Mouse (Mus musculus) embryonic facial prominence, embryonic 10.5 days (tissue): Measurements from ENCODE around the gene Rara. TPM values are rescaled to one million over a fixed set of nuclear protein-coding genes. Genes with fewer than 3 reads are reported as not detected.
"Not testable (repeated sequence)": the region's sequence is repeated elsewhere in the genome, so short reads cannot be mapped to it uniquely, and the experiment has no call there.

Experiments used
- DNase-seq: peaks from one replicate; pipeline ENCODE4 v3.0.0-alpha.2; 2017; ENCODE audit warnings: low spot score
- H3K27ac ChIP-seq: fragments of 300-500 bp; sonication (generic); replicated peaks from 2 replicates; pipeline ENCODE4 v1.5.1; 2016; ENCODE audit warnings: mild to moderate bottlenecking
- H3K27me3 ChIP-seq: fragments of 300-500 bp; sonication (generic); replicated peaks from 2 replicates; pipeline ENCODE4 v1.6.1; 2016; ENCODE audit warnings: low read depth, mild to moderate bottlenecking; ENCODE audit not compliant: poor library complexity, severe bottlenecking
- H3K36me3 ChIP-seq: fragments of 300-500 bp; sonication (generic); replicated peaks from 2 replicates; pipeline ENCODE4 v1.6.1; 2016; ENCODE audit warnings: mild to moderate bottlenecking, moderate library complexity
- H3K4me1 ChIP-seq: fragments of 300-500 bp; sonication (generic); 2 replicates; pipeline ENCODE4 v1.6.1; 2016
- H3K4me3 ChIP-seq: fragments of 300-500 bp; sonication (generic); 2 replicates; pipeline ENCODE4 v1.5.1; 2016; ENCODE audit warnings: mild to moderate bottlenecking, moderate library complexity
- H3K9me3 ChIP-seq: fragments of 300-500 bp; sonication (generic); 2 replicates; pipeline ENCODE4 v1.6.1; 2016; ENCODE audit warnings: mild to moderate bottlenecking
- WGBS: fragments of 180-500 bp; shearing (Covaris S2); methylation state at CpG from one replicate; pipeline ENCODE4 v1.1.7; 2016; 5-methylcytosine and 5-hydroxymethylcytosine counted together
- polyA plus RNA-seq: library from polyadenylated mRNA; unstranded; fragments of >200 nt; fragmentation: Nextera tagmentation; extraction: Ambion mirVana; gene quantifications from 2 replicates; pipeline ENCODE4 v1.2.1, GENCODE M21; 2016

Rara gene
- polyA plus RNA-seq, 1 experiment from 2014 or later, result 35.6 TPM

DNA sequence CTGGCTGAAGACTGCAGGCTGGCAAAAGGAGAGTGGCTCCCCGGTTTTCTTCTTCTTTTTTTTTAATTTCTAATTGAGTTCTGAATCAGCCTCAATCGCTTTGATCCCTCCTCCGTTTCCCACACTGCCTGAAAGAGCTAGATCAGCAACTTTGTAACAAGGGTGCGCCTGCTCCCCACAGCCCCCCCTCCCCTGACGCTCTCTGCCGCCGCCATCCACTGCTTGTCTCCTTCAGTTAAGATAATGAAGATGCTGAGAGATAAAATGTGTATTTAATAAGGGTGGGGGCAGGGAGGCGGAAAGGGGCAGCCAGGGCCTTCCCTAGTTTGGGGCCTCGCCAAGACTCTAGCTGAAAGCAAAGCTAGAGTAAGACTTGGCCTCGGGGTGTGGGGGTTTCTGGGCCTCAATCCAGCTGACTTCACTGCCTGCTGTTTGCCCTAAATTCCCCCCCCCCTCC, 2.3 kb upstream of the Rara start:
- Histone ChIP-seq H3K4me1 (peaks cover 84% of the 10 kb centered on the region), H3K9me3 (no peaks in the 10 kb centered on the region), H3K27ac (peak overlapping the region; percentile 88), H3K36me3 (peaks cover 32% of the 10 kb centered on the region), H3K4me3 (peak overlapping the region; percentile 42), H3K27me3 (peaks cover 7% of the 10 kb centered on the region; the same call in 1 of the 2 replicates)
- DNase-seq, result peak; percentile 82
- 4% methylated on average over 10 of the region's 10 CpGs for WGBS

DNA sequence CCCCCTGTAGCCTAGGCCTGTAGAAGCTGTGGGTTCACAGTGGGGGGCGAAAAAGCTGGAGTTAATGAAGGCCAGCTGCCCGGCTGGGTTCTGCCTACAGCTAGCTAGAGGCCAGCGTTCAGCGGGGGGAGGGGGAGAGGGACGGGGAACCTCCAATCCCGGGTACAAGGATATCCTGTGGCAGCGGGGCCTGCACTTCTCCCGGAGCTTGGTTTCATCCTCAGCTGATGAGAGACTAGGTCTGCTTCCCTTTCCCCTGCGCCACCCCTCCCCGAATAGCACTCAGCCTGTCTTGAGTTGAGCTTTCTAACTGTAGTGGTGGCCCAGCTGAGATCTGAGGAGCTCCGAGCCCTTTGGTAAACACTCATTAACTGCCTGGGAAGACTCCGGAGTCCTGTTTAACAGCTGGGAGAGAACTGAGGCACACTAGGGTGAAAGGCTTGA, 1.7 kb upstream of the Rara start:
- H3K9me3 ChIP-seq, result no peaks in the 10 kb centered on the region
- H3K27ac ChIP-seq, result peak overlapping the region; percentile 88
- 1% methylated on average over 12 of the region's 12 CpGs for WGBS
- peak; percentile 95 for DNase-seq
- H3K4me3 ChIP-seq, result peak overlapping the region; percentile 42
- H3K36me3 ChIP-seq, result peaks cover 26% of the 10 kb centered on the region
- H3K27me3 ChIP-seq, result peaks cover 7% of the 10 kb centered on the region; the same call in 1 of the 2 replicates
- H3K4me1 ChIP-seq, result peaks cover 90% of the 10 kb centered on the region

DNA sequence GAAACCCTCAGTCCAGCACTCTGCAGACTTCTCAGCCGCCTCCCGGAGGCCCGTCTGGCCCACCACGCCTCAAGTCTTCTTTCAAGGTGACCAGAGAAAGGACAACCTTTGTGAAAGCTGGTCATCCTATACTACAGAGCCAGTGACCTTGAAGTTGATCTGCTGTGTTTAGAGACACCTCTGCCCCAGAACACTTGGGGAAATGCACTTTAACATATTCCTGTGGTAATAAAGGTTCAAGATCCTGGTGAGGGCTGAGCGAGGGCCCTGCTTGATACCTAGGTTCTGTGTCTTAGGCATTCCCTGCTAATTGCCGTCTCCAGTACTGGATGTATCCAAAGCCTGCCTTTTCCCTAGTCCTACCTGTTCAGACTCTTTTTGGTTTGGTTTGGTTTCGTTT, 1.1 kb upstream of the Rara start:
- Histone ChIP-seq H3K9me3 (no peaks in the 10 kb centered on the region), H3K27me3 (peaks cover 7% of the 10 kb centered on the region), H3K4me1 (peaks cover 97% of the 10 kb centered on the region), H3K36me3 (peaks cover 19% of the 10 kb centered on the region), H3K4me3 (peak overlapping the region; percentile 42), H3K27ac (peak overlapping the region; percentile 88)
- DNase-seq, result peak; percentile 23
- WGBS, result 42% methylated on average over 7 of the region's 7 CpGs

DNA sequence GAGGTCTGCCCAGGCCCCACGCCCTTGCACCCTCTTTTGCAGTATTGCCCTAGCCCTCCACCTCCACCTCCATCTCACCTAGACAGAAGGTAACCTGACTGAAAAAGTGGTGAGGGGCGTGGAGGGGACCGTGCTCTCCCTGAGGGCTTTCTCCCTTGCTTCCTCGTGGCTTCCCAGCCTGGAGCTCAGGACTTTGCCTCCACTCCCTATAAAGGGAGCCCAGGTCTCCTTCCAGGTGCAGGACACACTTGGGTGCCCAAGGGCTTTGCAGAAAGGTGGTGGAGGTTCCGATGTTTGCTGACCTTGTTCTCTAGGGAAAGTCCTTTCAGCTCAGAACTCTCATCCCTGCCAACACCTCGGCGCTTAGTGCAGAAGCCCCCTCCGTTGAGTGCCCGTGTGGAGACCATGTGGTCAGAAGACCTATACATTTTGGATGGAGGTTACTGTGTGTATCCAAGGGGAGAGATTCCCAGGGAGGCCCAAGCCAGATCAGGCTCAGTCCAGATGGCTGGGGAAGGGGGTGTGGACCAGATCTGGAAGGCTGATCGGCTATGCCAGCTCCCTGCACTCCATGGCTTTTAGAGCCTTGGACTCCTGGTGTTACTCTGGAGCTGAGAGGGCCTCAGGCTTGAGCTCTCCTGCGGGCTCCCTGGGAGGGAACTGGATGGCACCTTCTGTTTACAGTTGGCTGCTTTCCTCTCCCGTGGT, 722 bp downstream of the Rara start:
- peak overlapping the region; percentile 88 for H3K27ac ChIP-seq
- WGBS, result 6% methylated on average over 12 of the region's 12 CpGs
- H3K27me3 ChIP-seq, result peaks cover 7% of the 10 kb centered on the region
- H3K36me3 ChIP-seq, result peaks cover 6% of the 10 kb centered on the region; the same call in 1 of the 2 replicates
- peaks cover 100% of the 10 kb centered on the region for H3K4me1 ChIP-seq
- peak overlapping the region; percentile 70 for H3K4me3 ChIP-seq
- H3K9me3 ChIP-seq, result no peaks in the 10 kb centered on the region
- no peak for DNase-seq

DNA sequence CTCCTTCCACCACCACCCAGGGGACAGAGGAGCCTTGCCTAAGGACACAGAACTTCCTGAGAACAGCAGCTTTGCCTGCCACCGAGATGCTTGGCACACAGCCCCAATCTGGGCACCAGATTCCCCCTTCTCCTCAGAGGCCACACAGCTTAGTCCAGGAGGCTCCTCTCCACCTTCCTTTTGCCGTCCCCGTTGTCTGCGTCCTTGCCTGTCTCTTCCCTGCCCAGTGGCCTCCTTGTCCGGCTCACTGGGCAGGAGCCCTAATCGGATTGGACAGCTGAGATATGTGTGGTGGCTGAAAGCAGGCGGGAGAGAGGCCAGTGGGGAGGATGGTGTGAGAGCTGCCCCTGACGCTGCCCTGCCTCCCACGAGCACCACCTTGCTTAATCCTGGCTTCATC, 1.9 kb downstream of the Rara start:
- H3K9me3 ChIP-seq, result no peaks in the 10 kb centered on the region
- DNase-seq, result peak; percentile 50
- peak overlapping the region; percentile 70 for H3K4me3 ChIP-seq
- peaks cover 7% of the 10 kb centered on the region for H3K27me3 ChIP-seq
- H3K4me1 ChIP-seq, result peaks cover 100% of the 10 kb centered on the region
- no peaks in the 10 kb centered on the region for H3K36me3 ChIP-seq
- H3K27ac ChIP-seq, result peak overlapping the region; percentile 88
- 6% methylated on average over 9 of the region's 9 CpGs for WGBS

DNA sequence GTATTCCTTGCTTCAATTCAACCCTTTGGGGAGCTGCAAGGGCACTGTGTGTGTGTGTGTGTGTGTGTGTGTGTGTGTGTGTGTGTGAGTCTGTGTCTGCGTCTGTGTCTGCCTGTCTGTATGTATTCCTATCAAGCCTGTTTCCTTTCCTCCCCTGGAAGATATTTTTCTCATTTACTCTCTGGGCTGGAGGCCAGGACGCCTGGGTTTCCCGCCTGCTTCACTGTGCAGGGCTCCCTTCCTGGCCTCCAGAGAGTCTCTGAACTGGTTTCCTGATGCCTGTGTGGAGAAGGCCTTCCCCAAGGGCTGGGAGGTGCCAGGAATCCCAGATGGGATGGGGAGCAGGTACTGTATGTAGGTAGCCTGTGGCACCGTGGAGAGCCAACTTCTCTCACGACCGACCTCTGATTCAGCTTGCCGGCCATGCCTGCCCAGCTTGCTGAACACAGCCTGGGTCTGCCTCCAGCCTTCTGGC, 2.5 kb downstream of the Rara start:
- DNase-seq, result no peak

DNA sequence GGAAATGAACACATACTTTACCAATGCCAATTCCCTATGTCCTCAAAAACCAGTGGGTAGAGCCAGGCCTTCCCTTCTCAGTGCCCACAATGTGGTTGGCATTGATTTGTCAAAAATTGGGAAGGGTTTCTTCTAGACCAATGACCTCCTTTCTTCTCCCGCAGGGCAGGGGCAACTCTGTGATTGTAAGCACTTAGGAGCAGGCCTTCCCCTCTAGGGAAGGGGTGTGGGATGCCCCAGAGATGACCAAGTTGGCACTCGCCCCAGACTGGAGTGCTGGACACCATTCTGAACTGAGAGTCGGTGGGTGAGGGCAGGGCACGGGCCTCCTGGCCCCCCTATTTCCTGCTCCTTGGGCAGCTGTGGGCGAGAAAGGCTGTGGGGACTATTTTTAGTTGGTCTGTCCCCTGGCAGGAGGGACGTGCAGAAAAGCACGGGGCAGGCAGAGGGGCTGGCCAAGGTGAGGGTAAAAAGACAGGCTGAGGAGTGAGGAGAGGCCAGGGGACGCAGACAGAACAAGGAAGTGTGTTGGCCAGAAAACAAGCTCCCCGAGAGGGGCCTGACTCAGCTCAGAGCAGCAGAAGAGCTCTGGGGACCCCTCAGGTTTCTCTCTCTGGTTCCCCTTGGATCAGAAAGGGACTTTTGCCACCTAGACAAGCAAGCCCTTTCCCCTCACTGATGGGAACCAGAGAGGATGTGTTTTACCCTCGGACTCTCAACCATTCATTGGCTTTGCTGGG, 3.3 kb downstream of the Rara start:
- Histone ChIP-seq H3K4me1 (peaks cover 99% of the 10 kb centered on the region), H3K36me3 (peaks cover 7% of the 10 kb centered on the region), H3K27ac (peak overlapping the region; percentile 82), H3K4me3 (peak overlapping the region; percentile 70; the same call in 1 of the 2 replicates), H3K27me3 (peaks cover 15% of the 10 kb centered on the region), H3K9me3 (no peaks in the 10 kb centered on the region)
- no peak for DNase-seq
- WGBS, result 36% methylated on average over 10 of the region's 10 CpGs

More for the DNA sequence above, 2.5 kb downstream of the Rara start:
- Histone ChIP-seq H3K4me1 (peaks cover 99% of the 10 kb centered on the region), H3K27ac (peak overlapping the region; percentile 88), H3K27me3 (peaks cover 7% of the 10 kb centered on the region), H3K4me3 (peak overlapping the region; percentile 70), H3K9me3 (no peaks in the 10 kb centered on the region), H3K36me3 (peaks cover 5% of the 10 kb centered on the region)
- 56% methylated on average over 7 of the region's 7 CpGs for WGBS

DNA sequence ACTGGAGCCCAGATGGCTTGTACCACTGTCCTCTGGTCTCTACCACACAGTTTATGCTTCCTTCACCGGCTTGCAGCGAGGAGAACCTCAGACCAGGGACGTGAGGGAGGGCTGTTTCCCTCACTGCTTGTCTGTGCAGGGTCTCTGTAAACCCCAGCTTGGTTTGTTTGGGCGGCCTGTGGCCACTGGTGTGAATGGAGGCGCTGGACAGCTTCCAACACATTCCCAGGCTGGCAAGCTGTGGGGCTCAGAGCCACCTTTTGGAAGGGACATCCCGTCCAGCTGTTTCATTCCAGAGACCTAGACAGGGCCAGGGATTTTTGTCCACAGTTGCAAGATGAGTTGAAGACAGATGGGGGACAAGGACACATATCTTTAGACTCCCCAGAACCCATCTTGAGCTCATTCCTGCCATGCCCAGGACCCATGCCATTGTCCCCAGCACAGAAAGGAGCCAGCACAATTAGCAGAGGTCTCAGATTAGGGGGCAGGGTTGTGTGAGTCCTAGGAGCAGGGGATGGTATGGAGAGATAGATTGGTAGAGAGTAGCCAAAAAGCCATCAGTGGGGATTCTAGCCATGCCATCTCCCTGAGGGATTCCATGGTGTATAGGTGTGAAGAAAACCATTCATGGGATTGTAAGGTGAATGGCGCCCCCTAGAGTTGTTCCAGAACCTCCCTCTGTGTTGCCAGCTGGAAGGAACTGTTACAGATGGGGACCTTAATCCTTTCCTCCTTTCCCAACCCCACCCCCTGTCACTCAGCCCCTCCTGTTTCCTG, 4.1 kb downstream of the Rara start:
- Histone ChIP-seq H3K4me3 (peak overlapping the region; percentile 41), H3K27ac (peak overlapping the region; percentile 82), H3K4me1 (peaks cover 99% of the 10 kb centered on the region), H3K9me3 (no peaks in the 10 kb centered on the region), H3K36me3 (peaks cover 7% of the 10 kb centered on the region), H3K27me3 (peaks cover 15% of the 10 kb centered on the region)
- DNase-seq, result no peak
- WGBS, result 33% methylated on average over 7 of the region's 7 CpGs

DNA sequence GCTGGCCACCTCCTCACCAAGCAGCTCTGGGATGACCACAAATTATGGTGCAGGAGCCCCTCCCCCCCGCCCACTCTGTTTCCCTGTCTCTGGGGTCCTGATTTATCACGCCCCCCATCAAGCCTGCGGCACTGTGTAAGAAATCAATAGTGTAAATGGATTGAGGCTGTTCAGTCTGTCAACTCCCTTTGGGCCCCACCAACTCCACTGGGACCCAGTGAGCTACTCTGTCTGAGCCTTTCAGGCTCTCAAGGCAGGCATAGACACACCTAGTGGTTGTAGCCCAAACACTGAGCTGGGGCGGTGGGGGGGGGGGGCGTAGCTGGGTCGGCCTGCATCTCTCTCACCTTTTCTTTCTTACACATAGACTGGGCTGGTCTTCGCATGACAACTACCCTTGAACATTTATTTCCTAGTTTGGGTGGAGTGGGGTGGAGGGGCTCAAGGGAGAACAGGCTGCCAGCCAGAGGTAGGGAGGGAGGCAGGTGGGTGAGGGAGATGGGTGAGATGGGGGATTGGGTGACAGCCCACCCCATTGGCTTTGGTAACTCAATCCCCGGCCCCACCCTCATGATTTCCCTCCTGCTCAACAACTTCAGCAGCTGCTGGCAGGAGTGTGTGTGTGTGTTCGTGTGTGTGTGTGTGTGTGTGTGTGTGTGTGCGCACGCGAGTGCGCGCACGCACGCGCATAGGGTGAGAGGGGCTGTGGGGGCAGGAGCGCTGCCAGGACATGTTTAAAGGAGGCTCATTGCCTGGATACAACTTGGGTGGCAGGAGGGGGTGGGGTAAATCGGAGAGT, 4.9 kb downstream of the Rara start:
- peak; percentile 75 for DNase-seq
- peaks cover 99% of the 10 kb centered on the region for H3K4me1 ChIP-seq

DNA sequence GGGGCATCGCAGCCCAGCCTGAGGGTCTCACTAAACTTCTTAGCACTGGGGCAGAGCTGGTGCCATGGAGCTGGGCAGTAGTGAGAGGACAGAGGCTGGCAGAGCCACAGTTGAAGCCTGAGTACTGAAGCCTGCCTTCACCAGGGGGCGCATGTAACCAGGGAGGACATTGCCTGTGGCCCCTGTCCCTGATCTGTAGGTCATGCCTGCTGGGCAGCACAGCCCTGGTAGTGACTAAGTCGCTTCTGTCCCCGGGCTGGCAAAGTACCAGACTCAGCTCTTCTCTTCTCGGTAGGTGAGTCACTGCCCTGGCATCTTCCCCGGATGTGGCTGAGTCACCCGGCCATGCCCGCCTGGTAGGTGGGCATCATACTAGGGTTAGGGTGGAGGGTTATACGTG, 5.5 kb downstream of the Rara start:
- DNase-seq, result no peak
- H3K36me3 ChIP-seq, result peaks cover 7% of the 10 kb centered on the region
- peak overlapping the region; percentile 82 for H3K27ac ChIP-seq
- no peaks in the 10 kb centered on the region for H3K9me3 ChIP-seq
- H3K4me1 ChIP-seq, result peaks cover 99% of the 10 kb centered on the region
- H3K4me3 ChIP-seq, result peak overlapping the region; percentile 41
- WGBS, result 53% methylated on average over 9 of the region's 9 CpGs
- H3K27me3 ChIP-seq, result peaks cover 15% of the 10 kb centered on the region

More for the DNA sequence above, 4.9 kb downstream of the Rara start:
- no peaks in the 10 kb centered on the region for H3K9me3 ChIP-seq
- H3K36me3 ChIP-seq, result peaks cover 7% of the 10 kb centered on the region
- WGBS, result 32% methylated on average over 19 of the region's 19 CpGs
- H3K27me3 ChIP-seq, result peaks cover 15% of the 10 kb centered on the region
- peak overlapping the region; percentile 41 for H3K4me3 ChIP-seq
- H3K27ac ChIP-seq, result peak overlapping the region; percentile 82

DNA sequence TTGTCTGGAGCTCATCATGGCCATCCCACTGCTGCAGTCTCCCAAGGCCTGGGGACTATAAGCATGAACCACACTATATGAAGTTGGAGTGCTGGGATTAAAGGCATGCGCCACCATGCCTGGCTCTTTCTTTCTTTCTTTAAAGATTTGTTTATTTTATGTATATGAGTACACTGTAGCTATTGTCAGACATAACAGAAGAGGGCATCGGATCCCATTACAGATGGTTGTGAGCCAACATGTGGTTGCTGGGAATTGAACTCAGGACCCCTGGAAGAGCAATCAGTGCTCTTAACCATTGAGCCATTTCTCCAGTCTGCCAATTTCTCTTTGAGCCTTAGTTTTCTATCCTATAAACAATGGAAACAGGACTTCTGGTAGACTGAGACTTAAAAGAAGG, 6.2 kb downstream of the Rara start:
- H3K9me3 ChIP-seq, H3K27me3 ChIP-seq, H3K4me3 ChIP-seq, DNase-seq, H3K36me3 ChIP-seq: not testable (repeated sequence)
- peak overlapping the region; percentile 82; the same call in 1 of the 2 replicates for H3K27ac ChIP-seq
- WGBS, result 91% methylated on average over 2 of the region's 2 CpGs
- H3K4me1 ChIP-seq, result peaks cover 99% of the 10 kb centered on the region
